Mouse (Mus musculus) kidney, postnatal 4 days (tissue): Measurements from ENCODE around the gene Atg4b.
"Not testable (repeated sequence)": the region's sequence is repeated elsewhere in the genome, so short reads cannot be mapped to it uniquely, and the experiment has no call there.

ENCODE experiments used
- DNase-seq, 2 experiments: peaks; one replicate each; pipeline ENCODE4 v3.0.0; 2021; ENCODE audit warnings: mixed read lengths in 2 of 2

Gene Atg4b

DNA sequence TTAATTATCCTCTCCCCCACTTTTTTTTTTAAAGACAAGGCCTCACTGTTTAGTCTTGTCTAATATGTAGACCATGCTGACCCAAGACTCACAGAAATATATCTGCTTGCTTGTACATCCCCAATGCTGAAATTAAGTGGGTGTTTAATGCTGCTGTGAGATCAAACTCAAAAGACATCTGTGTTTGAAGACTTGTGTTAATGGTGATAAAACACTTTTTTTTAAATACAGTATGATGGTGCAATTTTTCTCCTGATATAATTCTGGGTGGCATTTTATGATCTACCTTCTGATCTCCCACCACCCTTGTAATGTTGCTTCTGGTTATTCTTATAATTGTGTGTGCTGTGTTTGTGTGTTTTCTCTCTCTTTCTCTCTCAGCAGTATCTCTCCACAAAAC is 4.9 kb downstream of the Atg4b start:
- DNase-seq: no peak

- no peak for DNase-seq
These were observed 8.8 kb downstream of the Atg4b start for GRCm38 (mm10) chr1:93760076-93760475.

DNA sequence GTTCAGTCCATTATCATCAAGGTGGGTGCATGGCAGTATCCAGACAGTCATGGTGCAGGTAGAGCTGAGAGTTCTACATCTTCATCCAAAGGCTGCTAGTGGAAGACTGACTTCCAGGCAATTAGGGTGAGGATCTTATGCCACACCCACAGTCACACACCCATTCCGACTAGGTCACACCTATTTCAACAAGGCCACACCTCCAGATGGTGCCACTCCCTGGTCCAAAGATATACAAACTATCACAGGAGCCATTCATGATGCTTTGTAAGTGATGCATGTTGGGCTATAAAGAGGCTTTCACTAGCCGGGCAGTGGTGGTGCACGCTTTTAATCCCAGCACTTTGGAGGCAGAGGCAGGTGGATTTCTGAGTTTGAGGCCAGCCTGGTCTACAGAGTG is 12.2 kb downstream of the Atg4b start:
- not testable (repeated sequence) for DNase-seq

GRCm38 (mm10) chr1:93764871-93765591 is 13.7 kb downstream of the Atg4b start:
- DNase-seq: no peak

- no peak for DNase-seq
These were observed 16.3 kb downstream of the Atg4b start for GRCm38 (mm10) chr1:93767600-93767999.

- no peak for DNase-seq
These were observed 18.6 kb downstream of the Atg4b start for GRCm38 (mm10) chr1:93769901-93770300.

GRCm38 (mm10) chr1:93776686-93777085 is 25.4 kb downstream of the Atg4b start:
- no peak for DNase-seq

DNA sequence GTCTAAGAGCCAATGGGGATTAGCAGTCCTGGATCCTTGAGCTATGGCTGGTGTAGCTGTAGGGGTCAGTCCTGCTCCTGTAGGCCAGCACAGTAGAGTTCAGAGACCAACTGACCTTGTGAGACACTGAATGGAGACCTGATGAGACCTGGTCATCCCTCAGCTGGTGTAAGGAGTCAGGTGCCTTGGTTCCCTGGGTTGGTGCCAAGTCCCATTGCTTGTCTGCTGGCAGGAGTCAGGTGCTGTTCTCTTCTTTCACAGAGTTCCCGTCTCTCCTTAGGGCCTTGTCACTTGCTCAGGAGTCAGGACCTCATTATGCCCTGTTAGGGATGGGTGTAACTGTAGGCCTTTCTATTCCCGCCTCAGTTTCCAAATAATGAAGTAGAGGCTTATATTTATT is 35.6 kb downstream of the Atg4b start:
- DNase-seq: peak in 1 of 2 experiments; percentile 15

DNA sequence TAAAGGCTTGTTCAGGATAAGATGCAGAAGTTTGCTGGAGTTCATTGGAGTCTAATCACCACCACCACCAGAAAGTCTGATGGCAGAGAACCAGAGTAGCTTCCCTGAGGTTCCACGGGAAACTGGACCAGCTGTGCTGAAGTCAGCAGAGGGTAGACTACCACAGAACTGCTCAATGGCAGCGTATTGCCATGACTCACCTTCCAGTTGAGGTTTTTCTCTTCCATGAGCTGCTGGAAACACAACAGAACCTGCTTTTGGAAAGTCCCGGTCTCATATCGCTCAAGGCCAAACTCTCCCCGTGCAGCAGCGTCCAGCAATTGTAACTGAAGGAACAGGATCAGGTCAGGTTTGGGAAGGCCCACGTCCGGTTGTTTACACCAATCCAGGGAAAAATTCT is 43.2 kb downstream of the Atg4b start:
- no peak for DNase-seq

DNA sequence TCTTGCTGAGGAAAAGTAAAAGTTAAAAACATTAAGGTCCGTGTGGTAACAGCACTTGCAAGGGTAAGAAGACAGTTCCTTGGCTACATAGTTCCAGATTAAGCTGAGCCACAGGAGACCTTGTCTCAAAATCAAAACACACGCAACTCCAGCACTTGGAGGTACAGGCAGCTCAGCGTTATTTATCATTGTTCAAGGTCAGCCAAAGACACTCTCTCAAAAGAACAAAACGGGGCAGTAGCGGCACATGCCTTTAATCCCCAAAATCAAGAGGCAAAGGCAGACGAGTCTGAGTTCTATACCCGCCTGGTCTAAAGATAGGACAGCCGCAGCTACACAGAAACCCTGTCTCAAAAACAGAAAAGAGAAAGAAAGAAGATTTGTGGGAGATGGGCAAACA is 44.6 kb downstream of the Atg4b start:
- DNase-seq: no peak

DNA sequence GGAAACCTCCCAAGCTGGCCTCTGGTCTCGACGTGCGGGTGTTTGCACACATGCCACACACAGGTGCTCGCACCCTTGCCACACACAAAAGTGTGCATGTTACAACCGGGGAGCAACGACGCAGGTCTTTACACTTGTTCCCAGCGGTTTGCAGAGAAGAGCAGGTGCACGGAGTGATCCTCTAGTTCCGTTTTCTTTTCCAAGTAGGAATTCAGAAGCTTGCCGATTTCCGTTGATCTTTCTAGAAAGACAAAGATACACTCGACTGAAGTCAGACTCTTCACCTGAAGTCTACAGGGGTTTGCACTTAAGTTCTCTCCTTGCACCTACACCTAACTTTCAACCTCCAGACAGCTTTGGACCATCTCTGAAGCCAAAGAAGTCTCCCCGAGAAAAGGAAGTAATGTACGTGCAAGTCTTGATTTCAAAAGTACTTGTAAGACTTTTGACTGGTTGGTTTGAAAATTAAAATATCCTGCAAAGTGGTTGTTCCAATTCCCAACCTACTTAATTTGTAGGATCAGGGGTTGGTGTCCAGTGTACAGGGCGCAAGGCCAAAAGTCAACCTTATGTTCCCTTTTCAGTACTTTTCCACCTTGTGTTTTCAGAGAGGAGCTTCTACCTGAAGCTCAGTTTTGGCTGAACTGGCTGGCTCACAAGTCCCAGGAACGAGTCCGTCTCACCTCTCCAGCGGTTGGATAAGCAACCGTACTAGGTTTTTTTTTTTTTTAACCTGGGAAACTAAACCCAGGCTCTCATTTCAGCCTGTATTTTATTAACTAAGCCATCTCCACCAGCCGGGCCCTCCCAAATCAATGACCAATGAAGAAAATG is 49.6 kb downstream of the Atg4b start:
- no peak for DNase-seq

- DNase-seq: peak; percentile 92 to 95
These were observed 50.5 kb downstream of the Atg4b start, which contains the start of gene Dtymk for GRCm38 (mm10) chr1:93801741-93802238. Gene Dtymk (minus strand): TSS chr1:93801934.

DNA sequence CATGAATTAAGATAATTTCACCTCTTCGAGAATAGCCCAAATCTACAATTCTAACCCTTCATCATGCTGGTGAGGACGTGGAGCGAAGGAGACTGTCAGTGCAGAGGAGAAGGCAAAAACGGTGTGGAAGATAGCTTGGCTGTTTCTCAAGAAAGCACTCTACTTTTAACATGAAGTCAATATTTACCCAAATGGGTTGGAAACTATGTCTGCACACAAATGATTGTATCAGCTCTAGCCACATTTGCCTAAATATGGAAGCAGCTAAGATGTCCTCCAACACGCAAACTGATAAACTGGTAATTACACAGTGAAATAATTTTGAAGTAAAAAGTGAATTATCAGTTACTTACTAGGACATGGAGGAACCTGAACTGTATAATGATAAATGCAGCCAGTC is 51.5 kb downstream of the Atg4b start:
- no peak for DNase-seq

- DNase-seq: peak; percentile 100
These were observed 52.5 kb downstream of the Atg4b start, which contains the start of gene Ing5 for GRCm38 (mm10) chr1:93803556-93804507. Gene Ing5 (plus strand): TSS chr1:93803965.

- no peak for DNase-seq
These were observed 53.5 kb downstream of the Atg4b start for GRCm38 (mm10) chr1:93804818-93805217.

- no peak for DNase-seq
These were observed 54.1 kb downstream of the Atg4b start for GRCm38 (mm10) chr1:93805221-93805951.

DNA sequence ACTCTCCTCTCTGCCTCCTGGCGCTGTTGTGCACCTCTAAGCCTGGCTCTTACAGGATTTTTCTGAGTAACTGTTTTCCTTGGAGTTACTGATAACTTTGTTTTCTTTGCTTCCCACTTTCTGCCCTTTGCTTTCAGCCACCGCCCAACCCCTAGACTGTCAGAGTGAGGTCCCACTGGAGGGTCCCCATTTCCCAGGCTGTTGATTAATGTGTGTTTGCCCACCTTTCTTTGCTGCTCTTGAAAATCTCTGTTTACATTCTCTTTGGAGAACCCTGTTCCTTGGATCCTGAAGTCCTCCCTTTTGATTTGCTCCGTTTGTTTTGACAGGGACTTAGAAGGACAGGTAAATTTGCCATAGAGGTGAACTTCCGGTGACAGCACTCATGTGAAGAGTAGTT is 57.6 kb downstream of the Atg4b start:
- DNase-seq: no peak

DNA sequence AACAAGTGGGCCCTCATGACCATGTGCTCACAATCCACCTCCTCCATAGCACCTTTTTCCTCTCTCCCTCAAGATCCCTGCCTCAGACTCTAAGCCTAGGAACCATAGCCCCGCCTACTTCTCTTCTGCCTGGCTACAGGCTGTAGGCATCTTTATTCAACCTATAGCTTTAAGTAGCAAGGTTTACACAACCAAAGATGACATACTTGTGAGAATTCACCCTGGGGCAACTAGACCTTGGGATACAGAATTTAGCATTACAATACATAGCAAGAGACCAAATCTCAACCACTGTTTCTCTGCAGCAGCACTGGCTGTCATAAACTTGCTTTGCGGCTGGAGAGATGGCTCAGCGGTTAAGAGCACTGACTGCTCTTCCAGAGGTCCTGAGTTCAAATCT is 58.7 kb downstream of the Atg4b start:
- no peak for DNase-seq

GRCm38 (mm10) chr1:93811495-93812039 is 60.3 kb downstream of the Atg4b start:
- DNase-seq: no peak

- DNase-seq: no peak
These were observed 66.7 kb downstream of the Atg4b start for GRCm38 (mm10) chr1:93817823-93818532.

- DNase-seq: no peak
These were observed 67.4 kb downstream of the Atg4b start for GRCm38 (mm10) chr1:93818722-93819121.
